Mouse (Mus musculus) liver, postnatal 0 days (tissue): ENCODE results near the gene 4931422A03Rik.

Experiments used
- CTCF ChIP-seq: sonication (generic); IDR thresholded peaks from 2 replicates; pipeline ENCODE4 v1.5.1; 2016; ENCODE audit warnings: antibody characterized with exemption, low read depth
- EP300 ChIP-seq: IDR thresholded peaks from 2 replicates; pipeline ENCODE4 v1.6.1; 2016; ENCODE audit warnings: antibody characterized with exemption, low read depth, mild to moderate bottlenecking

- TF ChIP-seq CTCF: no peak
- TF ChIP-seq EP300: no peak
Measured at GRCm38 (mm10) chr2:103965391-103965790, 62.8 kb downstream of the 4931422A03Rik start.
